Mouse (Mus musculus) liver, embryonic 14.5 days (tissue): ENCODE results near the gene Sp140.
"Not testable (repeated sequence)": the region's sequence is repeated elsewhere in the genome, so short reads cannot be mapped to it uniquely, and the experiment has no call there.

Source experiments
- CTCF ChIP-seq: IDR thresholded peaks from 2 replicates; pipeline ENCODE4 v1.5.1; 2016; ENCODE audit warnings: antibody characterized with exemption, low read depth, control low read depth
- EP300 ChIP-seq: IDR thresholded peaks from 2 replicates; pipeline ENCODE4 v1.6.1; 2016; ENCODE audit warnings: antibody characterized with exemption, low read depth

GRCm38 (mm10) chr1:85618689-85619088 lies 18.5 kb downstream of the Sp140 start:
- TF ChIP-seq CTCF, EP300: not testable (repeated sequence)
